Mouse (Mus musculus): ENCODE data around the gene Lyrm7. TPM values are rescaled to one million over a fixed set of nuclear protein-coding genes. Genes with fewer than 3 reads are reported as not detected.

Gene Lyrm7
- total RNA-seq, 4 experiments from 2014 or later = 35.9 to 40.2 (median 39.3) TPM

GRCm38 (mm10) chr11:54801791-54802558 is 58.7 kb downstream of the Lyrm7 start:
- peak; percentile 80 for DNase-seq (ENCODE audit: low spot score)

GRCm38 (mm10) chr11:54796551-54796950 is 64.2 kb downstream of the Lyrm7 start:
- DNase-seq (ENCODE audit: low spot score) = no peak

- DNase-seq (ENCODE audit: low spot score) = no peak
These were observed 66.0 kb downstream of the Lyrm7 start for GRCm38 (mm10) chr11:54794678-54795077.

GRCm38 (mm10) chr11:54793173-54793572 is 67.5 kb downstream of the Lyrm7 start:
- DNase-seq (ENCODE audit: low spot score) = no peak

- no peak for DNase-seq (ENCODE audit: low spot score)
These were observed 69.3 kb downstream of the Lyrm7 start for GRCm38 (mm10) chr11:54791458-54791857.

- DNase-seq (ENCODE audit: low spot score) = peak; percentile 96
These were observed 72.9 kb downstream of the Lyrm7 start, which contains the start of gene Cdc42se2 for GRCm38 (mm10) chr11:54787488-54788474. Gene Cdc42se2, minus strand, starts transcription at chr11:54787675.

- peak; percentile 48 for DNase-seq (ENCODE audit: low spot score)
These were observed 73.7 kb downstream of the Lyrm7 start for GRCm38 (mm10) chr11:54786858-54787487.

GRCm38 (mm10) chr11:54785566-54785965 is 75.2 kb downstream of the Lyrm7 start:
- DNase-seq (ENCODE audit: low spot score) = no peak

- DNase-seq (ENCODE audit: low spot score) = no peak
These were observed 76.3 kb downstream of the Lyrm7 start for GRCm38 (mm10) chr11:54784436-54784835.

GRCm38 (mm10) chr11:54782253-54782652 is 78.5 kb downstream of the Lyrm7 start:
- no peak for DNase-seq (ENCODE audit: low spot score)

- DNase-seq (ENCODE audit: low spot score) = no peak
These were observed 80.8 kb downstream of the Lyrm7 start for GRCm38 (mm10) chr11:54779946-54780345.

GRCm38 (mm10) chr11:54778131-54778844 is 82.4 kb downstream of the Lyrm7 start:
- DNase-seq (ENCODE audit: low spot score) = peak; percentile 52

- no peak for DNase-seq (ENCODE audit: low spot score)
These were observed 83.2 kb downstream of the Lyrm7 start for GRCm38 (mm10) chr11:54777387-54778130.

Other genes starting within 250 kb of the Lyrm7 start
- 10 to 100 TPM; 20.1 to 22.6 (median 21.7) TPM for gene Cdc42se2, start 73.2 kb downstream of the Lyrm7 start, total RNA-seq (2022)
- 100 to 1,000 TPM; 213 to 341 (median 275) TPM for gene Hint1, start 5.5 kb upstream of the Lyrm7 start, total RNA-seq (2022)
- gene Gpx3, start 41.5 kb upstream of the Lyrm7 start, total RNA-seq (2022) = 100 to 1,000 TPM; 188 to 354 (median 218) TPM
- gene Tnip1, start 102.0 kb upstream of the Lyrm7 start, total RNA-seq (2022) = 10 to 100 TPM; 30.7 to 41.6 (median 35.2) TPM
- gene Anxa6, start 172.5 kb upstream of the Lyrm7 start, total RNA-seq (2022) = 100 to 1,000 TPM; 202 to 217 (median 212) TPM
- gene Ccdc69, start 217.2 kb upstream of the Lyrm7 start, total RNA-seq (2022) = 1 to 10 TPM; 5.9 to 9.4 (median 6.5) TPM
- gene Gm2a, start 237.2 kb upstream of the Lyrm7 start, total RNA-seq (2022) = 10 to 100 TPM in 2 of 4 experiments, 1 to 10 TPM in 2; 9.4 to 10.7 (median 10.1) TPM